In the genomic region with DNA sequence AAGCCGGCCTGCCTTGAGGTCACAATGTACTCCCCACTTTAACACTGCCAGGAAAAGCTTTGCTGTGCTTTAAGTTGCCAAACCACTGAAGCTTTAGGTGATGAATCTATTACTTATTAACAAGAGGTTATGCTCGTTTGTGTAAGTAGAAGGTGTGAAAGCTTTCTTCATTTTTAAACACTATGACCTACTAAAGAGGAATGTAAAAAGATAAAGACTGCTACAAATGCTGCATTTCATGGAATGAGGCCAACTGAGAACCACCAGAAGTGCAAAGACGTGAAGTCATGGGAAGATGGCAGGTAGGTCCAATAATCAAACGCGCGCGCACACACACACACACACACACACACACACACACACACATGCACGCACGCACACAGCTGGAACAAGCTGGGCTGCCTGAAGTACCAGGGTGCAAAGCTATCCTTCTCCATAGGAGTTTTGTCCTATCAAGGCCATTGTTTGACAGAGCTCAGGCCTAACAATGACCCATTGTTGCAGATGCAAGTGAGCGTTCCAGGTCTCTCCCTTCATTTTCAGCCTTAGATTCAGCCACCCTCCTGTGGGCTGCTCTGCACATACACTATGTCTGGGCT, we compare ENCODE assay signal across 21 mouse cellular contexts.
A peak's percentile ranks its signal among the peaks of the same experiment; 100 is the strongest.
DNase-seq lines count a peak whose midpoint lies in the region; ATAC-seq and TF ChIP-seq lines count a peak whose summit lies in the region.
"Had no signal": no experiment of that assay in that cellular context is flagged by ENCODE, and none has a peak within 500 bp of the region (broad histone marks: within the 10 kb centered on the region; RNA-seq: fewer than 3 reads in every experiment).

No protein-coding gene starts in this region.

- no peak for TF ChIP-seq EP300 in stomach, postnatal 0 days (optimal IDR thresholded peaks at IDR 0.05)

- WGBS in lung, embryonic 16.5 days, result 56% methylated on average over 10 of the region's 10 CpGs
- WGBS in stomach, postnatal 0 days, result 57% methylated on average over 10 of the region's 10 CpGs

- no peak for TF ChIP-seq CTCF in stomach, postnatal 0 days (IDR thresholded peaks at IDR 0.05; ENCODE audit: low read depth)

- peak; percentile 78 for ATAC-seq in lung, embryonic 16.5 days (ENCODE audit: low read depth)
- peak; percentile 91 for ATAC-seq in stomach, postnatal 0 days (ENCODE audit: low FRiP score, low TSS enrichment)
- ATAC-seq: forebrain, embryonic 13.5 days; hindbrain, postnatal 0 days; intestine, postnatal 0 days; midbrain, embryonic 13.5 days had no signal

- DNase-seq in layer of hippocampus, adult 11-12 months (ENCODE audit: low spot score), result peak; percentile 12
- no peak for DNase-seq in layer of hippocampus, postnatal 10 days (ENCODE audit: low spot score in 2 of 2)
- DNase-seq in lung, postnatal 14 days, result no peak
- DNase-seq in ZHBTc4 (ENCODE audit: low read depth, low spot score), result peak; percentile 32
- peak; percentile 58 for DNase-seq in stomach, postnatal 0 days (ENCODE audit: low spot score)
- DNase-seq in B cell, adult 2 months, result no peak
- no peak for DNase-seq in adipocyte (ENCODE audit: low spot score)
- DNase-seq: cerebellum, adult 9-11 months; gastrocnemius, postnatal 14 days; kidney, postnatal 10 days; thymus, adult 2 months had no signal

- no peaks in the 10 kb centered on the region for H3K36me3 ChIP-seq in lung, embryonic 16.5 days (ENCODE audit: control insufficient read depth, insufficient read depth, low read length)
- H3K36me3 ChIP-seq in stomach, postnatal 0 days (ENCODE audit: control insufficient read depth, insufficient read depth, low read length), result no peaks in the 10 kb centered on the region
- H3K36me3 ChIP-seq: embryonic facial prominence, embryonic 12.5 days; heart, embryonic 15.5 days; hindbrain, embryonic 10.5 days; midbrain, embryonic 13.5 days; neural tube, embryonic 13.5 days had no signal

- H3K9me3 ChIP-seq in lung, embryonic 16.5 days (ENCODE audit: control insufficient read depth, low read length), result no peaks in the 10 kb centered on the region
- H3K9me3 ChIP-seq in stomach, postnatal 0 days (ENCODE audit: control insufficient read depth, low read length), result no peaks in the 10 kb centered on the region
- H3K9me3 ChIP-seq: embryonic facial prominence, embryonic 12.5 days; forebrain, embryonic 13.5 days; heart, embryonic 15.5 days; hindbrain, embryonic 10.5 days; midbrain, embryonic 13.5 days; neural tube, embryonic 13.5 days had no signal

- H3K4me1 ChIP-seq in lung, embryonic 16.5 days (replicated peaks; ENCODE audit: control insufficient read depth, insufficient read depth, low read length), result no peaks in the 10 kb centered on the region
- H3K4me1 ChIP-seq in stomach, postnatal 0 days (replicated peaks; ENCODE audit: control insufficient read depth, insufficient read depth), result no peaks in the 10 kb centered on the region
- H3K4me1 ChIP-seq: embryonic facial prominence, embryonic 12.5 days; forebrain, embryonic 13.5 days; heart, embryonic 15.5 days; hindbrain, embryonic 10.5 days; midbrain, embryonic 13.5 days; neural tube, embryonic 13.5 days had no signal

- H3K4me2 ChIP-seq in lung, embryonic 16.5 days (ENCODE audit: low read depth, low read length), result no peak overlapping the region
- H3K4me2 ChIP-seq in stomach, postnatal 0 days (replicated peaks; ENCODE audit: low read depth), result no peak overlapping the region
- H3K4me2 ChIP-seq: embryonic facial prominence, embryonic 12.5 days; forebrain, embryonic 13.5 days; heart, embryonic 15.5 days; midbrain, embryonic 13.5 days; neural tube, embryonic 13.5 days had no signal

- H3K4me3 ChIP-seq in lung, embryonic 16.5 days (ENCODE audit: low read length), result no peak overlapping the region
- no peak overlapping the region for H3K4me3 ChIP-seq in stomach, postnatal 0 days (ENCODE audit: low read depth, low read length)
- H3K4me3 ChIP-seq: embryonic facial prominence, embryonic 12.5 days; erythroblast, embryonic 14.5 days; forebrain, embryonic 13.5 days; heart, embryonic 15.5 days; hindbrain, embryonic 10.5 days; midbrain, embryonic 13.5 days; neural tube, embryonic 13.5 days had no signal

- no peaks in the 10 kb centered on the region for H3K27me3 ChIP-seq in lung, embryonic 16.5 days (ENCODE audit: control insufficient read depth, insufficient read depth, low read depth, low read length)
- H3K27me3 ChIP-seq in stomach, postnatal 0 days (ENCODE audit: control insufficient read depth, insufficient read depth, low read length), result no peaks in the 10 kb centered on the region
- H3K27me3 ChIP-seq: embryonic facial prominence, embryonic 12.5 days; forebrain, embryonic 13.5 days; heart, embryonic 15.5 days; midbrain, embryonic 13.5 days; neural tube, embryonic 13.5 days had no signal

- H3K27ac ChIP-seq in lung, embryonic 16.5 days (ENCODE audit: low read length), result no peak overlapping the region
- H3K27ac ChIP-seq in stomach, postnatal 0 days (replicated peaks), result no peak overlapping the region
- H3K27ac ChIP-seq: embryonic facial prominence, embryonic 12.5 days; forebrain, embryonic 13.5 days; heart, embryonic 15.5 days; hindbrain, embryonic 10.5 days; hindbrain, postnatal 0 days; midbrain, embryonic 13.5 days; neural tube, embryonic 13.5 days had no signal

- no peak overlapping the region for H3K9ac ChIP-seq in lung, embryonic 16.5 days (ENCODE audit: low read length)
- H3K9ac ChIP-seq in stomach, postnatal 0 days (ENCODE audit: low read length), result no peak overlapping the region
- H3K9ac ChIP-seq: embryonic facial prominence, embryonic 12.5 days; forebrain, embryonic 13.5 days; heart, embryonic 15.5 days; midbrain, embryonic 13.5 days; neural tube, embryonic 13.5 days had no signal

Comparison
In these comparisons a context has a peak if more than half of its experiments do, and no peak if none do; other contexts are left out.
1. DNase-seq: peak in layer of hippocampus, adult 11-12 months (single experiment), ZHBTc4 (single experiment) and stomach, postnatal 0 days (single experiment); none in layer of hippocampus, postnatal 10 days (0 of 2), lung, postnatal 14 days (single experiment), B cell, adult 2 months (0 of 2) and adipocyte (single experiment).